Mouse (Mus musculus) liver, adult 2 months (tissue): ENCODE measurements around the gene Fgfr2.

ENCODE experiments used
- CTCF ChIP-seq: fragments of 200-500 bp; IDR thresholded peaks from 2 replicates; pipeline ENCODE4 v1.5.1; 2011; ENCODE audit warnings: low read depth, low read length, control low read depth
- POLR2A ChIP-seq: fragments of 200-500 bp; IDR thresholded peaks from 2 replicates; pipeline ENCODE4 v1.6.1; 2011; ENCODE audit warnings: low read length, control low read depth; ENCODE audit not compliant: insufficient read depth; ENCODE audit errors: extremely low read depth

DNA sequence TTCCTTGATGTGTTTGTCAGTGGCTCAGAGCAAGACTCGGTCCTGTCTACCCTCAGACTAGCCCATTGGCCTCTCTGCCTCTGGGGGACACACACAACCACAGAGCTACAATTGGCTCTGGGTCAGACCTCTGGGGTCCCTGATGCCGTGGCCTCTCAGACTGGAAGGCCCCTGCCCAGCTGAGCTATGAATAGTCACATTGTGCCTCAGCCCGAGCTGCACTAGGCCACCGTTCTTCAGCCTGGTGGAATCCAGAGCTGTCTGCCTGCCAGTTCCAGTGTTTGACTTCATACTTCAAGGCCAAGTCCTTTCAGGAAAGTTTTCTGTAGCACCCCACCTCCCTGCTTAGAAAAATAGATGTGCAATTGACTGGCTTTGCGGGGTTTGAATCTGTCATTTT lies 434.4 kb downstream of the Fgfr2 start:
- TF ChIP-seq POLR2A (no peak), CTCF (no peak)
